Mouse (Mus musculus): Measurements from ENCODE around the gene Pdpr. TPM values are rescaled to one million over a fixed set of nuclear protein-coding genes. Genes with fewer than 3 reads are reported as not detected.

Pdpr gene
- 11.7 and 17.7 TPM in 2 replicates for polyA plus RNA-seq (2012; ENCODE audit: low replicate concordance)

GRCm38 (mm10) chr8:111093865-111094718 is at the start of gene Pdpr:
Pdpr (plus strand) TSS chr8:111094630.

GRCm38 (mm10) chr8:111056158-111056663 is 38.2 kb upstream of the Pdpr start, which contains the start of gene Exosc6:
Exosc6 (plus strand) TSS chr8:111056339.

GRCm38 (mm10) chr8:111092326-111092725 is 2.1 kb upstream of the Pdpr start, which contains the start of gene Clec18a:
Clec18a (minus strand) TSS chr8:111092426.

Other genes with a start within 250 kb of the Pdpr start
- 13.2 and 17.4 TPM in 2 replicates for gene Cog4, start 248.0 kb upstream of the Pdpr start, polyA plus RNA-seq (2012; ENCODE audit: low replicate concordance)
- gene Sf3b3, start 247.8 kb upstream of the Pdpr start, polyA plus RNA-seq (2012; ENCODE audit: low replicate concordance): 5.9 and 9.9 TPM in 2 replicates
- gene Fuk, start 192.1 kb upstream of the Pdpr start, polyA plus RNA-seq (2012; ENCODE audit: low replicate concordance): 9.1 and 14.1 TPM in 2 replicates
- 30.8 and 31.2 TPM in 2 replicates for gene St3gal2, start 174.7 kb upstream of the Pdpr start, polyA plus RNA-seq (2012; ENCODE audit: low replicate concordance)
- 13.8 and 28.3 TPM in 2 replicates for gene Ddx19a, start 96.8 kb upstream of the Pdpr start, polyA plus RNA-seq (2012; ENCODE audit: low replicate concordance)
- 2.0 and 5.8 TPM in 2 replicates for gene Ddx19b, start 62.9 kb upstream of the Pdpr start, polyA plus RNA-seq (2012; ENCODE audit: low replicate concordance)
- gene Aars, start 61.5 kb upstream of the Pdpr start, polyA plus RNA-seq (2012; ENCODE audit: low replicate concordance): 7.3 and 11.7 TPM in 2 replicates
- gene Exosc6, start 38.3 kb upstream of the Pdpr start, polyA plus RNA-seq (2012; ENCODE audit: low replicate concordance): 35.9 and 80.7 TPM in 2 replicates
- not detected in 2 replicates for gene Clec18a, start 2.2 kb upstream of the Pdpr start, polyA plus RNA-seq (2012; ENCODE audit: low replicate concordance)
- 24.7 and 41.7 TPM in 2 replicates for gene Glg1, start 164.6 kb downstream of the Pdpr start, polyA plus RNA-seq (2012; ENCODE audit: low replicate concordance)
- 2.0 and 3.8 TPM in 2 replicates for gene Rfwd3, start 205.6 kb downstream of the Pdpr start, polyA plus RNA-seq (2012; ENCODE audit: low replicate concordance)
- gene Mlkl, start 243.5 kb downstream of the Pdpr start, polyA plus RNA-seq (2012; ENCODE audit: low replicate concordance): 0.63 and 1.4 TPM in 2 replicates

Data from hematopoietic multipotent progenitor cell, adult 10-12 weeks (in vitro differentiated cells).